Mouse (Mus musculus) MEL (cell line): ENCODE measurements around the gene Dnase1l3.

Source experiments
- BHLHE40 ChIP-seq: IDR thresholded peaks from 2 replicates; pipeline ENCODE4 v1.6.1; 2012; ENCODE audit warnings: low read depth, mild to moderate bottlenecking, inconsistent platforms, low read length, improper control_type of control experiment, borderline replicate concordance
- CTCF ChIP-seq, 3 experiments: IDR thresholded peaks in 2 of 3; conservative IDR thresholded peaks in 1 of 3; 2 replicates each; pipeline ENCODE4 v1.5.1; 2011 to 2012; ENCODE audit warnings: low read length in 3 of 3, low read depth in 2 of 3, mild to moderate bottlenecking in 2 of 3, improper control_type of control experiment in 1 of 3, inconsistent platforms in 1 of 3, mixed read lengths in 1 of 3, moderate library complexity in 1 of 3; ENCODE audit not compliant: control insufficient read depth in 1 of 3, insufficient read depth in 1 of 3, poor library complexity in 1 of 3, severe bottlenecking in 1 of 3
- E2F4 ChIP-seq: IDR thresholded peaks from 2 replicates; pipeline ENCODE4 v1.6.1; 2011; ENCODE audit warnings: low read depth, low read length, improper control_type of control experiment, borderline replicate concordance
- ELF1 ChIP-seq: IDR thresholded peaks from 2 replicates; pipeline ENCODE4 v1.6.1; 2014; ENCODE audit warnings: low read depth, mild to moderate bottlenecking, inconsistent platforms, low read length, improper control_type of control experiment, moderate library complexity
- JUND ChIP-seq: IDR thresholded peaks from 2 replicates; pipeline ENCODE4 v1.6.1; 2011; ENCODE audit warnings: low read depth, mild to moderate bottlenecking, improper control_type of control experiment, low read length
- KAT2A ChIP-seq: conservative IDR thresholded peaks from 2 replicates; pipeline ENCODE4 v1.6.1; 2012; ENCODE audit warnings: low read depth, low read length, improper control_type of control experiment, inconsistent platforms
- POLR2A ChIP-seq, 2 experiments: IDR thresholded peaks; 2 replicates each; pipeline ENCODE4 v1.6.1; 2011 to 2012; ENCODE audit warnings: low read length in 2 of 2, mild to moderate bottlenecking in 2 of 2, control low read depth in 1 of 2, improper control_type of control experiment in 1 of 2, low read depth in 1 of 2, moderate library complexity in 1 of 2; ENCODE audit not compliant: control insufficient read depth in 1 of 2, insufficient read depth in 1 of 2, poor library complexity in 1 of 2
- POLR2AphosphoS5 ChIP-seq: IDR thresholded peaks from 2 replicates; pipeline ENCODE4 v1.6.1; 2012; ENCODE audit warnings: low read depth, borderline replicate concordance, mild to moderate bottlenecking, inconsistent platforms, low read length, moderate library complexity, mixed read lengths
- RCOR1 ChIP-seq: IDR thresholded peaks from 2 replicates; pipeline ENCODE4 v1.6.1; 2012; ENCODE audit warnings: low read depth, mild to moderate bottlenecking, inconsistent platforms, low read length, improper control_type of control experiment
- TCF12 ChIP-seq: IDR thresholded peaks from 2 replicates; pipeline ENCODE4 v1.6.1; 2014; ENCODE audit warnings: low read depth, mild to moderate bottlenecking, inconsistent platforms, low read length, improper control_type of control experiment, moderate library complexity
- UBTF ChIP-seq: IDR thresholded peaks from 2 replicates; pipeline ENCODE4 v1.6.1; 2012; ENCODE audit warnings: low read depth, mild to moderate bottlenecking, inconsistent platforms, low read length, improper control_type of control experiment, moderate library complexity, borderline replicate concordance; ENCODE audit not compliant: insufficient read depth
- ZC3H11A ChIP-seq: IDR thresholded peaks from 2 replicates; pipeline ENCODE4 v1.6.1; 2012; ENCODE audit warnings: low read depth, mild to moderate bottlenecking, inconsistent platforms, low read length, improper control_type of control experiment
- ZNF384 ChIP-seq: IDR thresholded peaks from 2 replicates; pipeline ENCODE4 v1.6.1; 2012; ENCODE audit warnings: low read depth, mild to moderate bottlenecking, inconsistent platforms, low read length, improper control_type of control experiment

- TF ChIP-seq CTCF (IDR thresholded peaks at IDR 0.05 in 2 of 3, conservative IDR thresholded peaks at IDR 0.05 in 1 of 3; ENCODE audit: control insufficient read depth in 1 of 3, insufficient read depth in 1 of 3, low read depth in 2 of 3, low read length in 3 of 3, poor library complexity in 1 of 3, severe bottlenecking in 1 of 3) = no peak
- TF ChIP-seq RCOR1 = no peak
- no peak for TF ChIP-seq ZNF384
- TF ChIP-seq POLR2AphosphoS5 = no peak
- no peak for TF ChIP-seq TCF12
- TF ChIP-seq UBTF = no peak
- TF ChIP-seq E2F4 = no peak
- no peak for TF ChIP-seq KAT2A
- TF ChIP-seq POLR2A (IDR thresholded peaks at IDR 0.05; ENCODE audit: control insufficient read depth in 1 of 2, insufficient read depth in 1 of 2, low read depth in 1 of 2, low read length in 2 of 2, poor library complexity in 1 of 2) = no peak
- TF ChIP-seq JUND = no peak
- no peak for TF ChIP-seq ELF1
- no peak for TF ChIP-seq BHLHE40
- TF ChIP-seq ZC3H11A = no peak
These were observed 55.3 kb downstream of the Dnase1l3 start for GRCm38 (mm10) chr14:7938809-7939784.
